Mouse (Mus musculus): ENCODE measurements around the gene A030005K14Rik. TPM values are rescaled to one million over a fixed set of nuclear protein-coding genes. Genes with fewer than 3 reads are reported as not detected.
A peak's percentile ranks its signal among the peaks of the same experiment; 100 is the strongest.

A030005K14Rik gene
- polyA plus RNA-seq, 1 experiment, result not detected

DNA sequence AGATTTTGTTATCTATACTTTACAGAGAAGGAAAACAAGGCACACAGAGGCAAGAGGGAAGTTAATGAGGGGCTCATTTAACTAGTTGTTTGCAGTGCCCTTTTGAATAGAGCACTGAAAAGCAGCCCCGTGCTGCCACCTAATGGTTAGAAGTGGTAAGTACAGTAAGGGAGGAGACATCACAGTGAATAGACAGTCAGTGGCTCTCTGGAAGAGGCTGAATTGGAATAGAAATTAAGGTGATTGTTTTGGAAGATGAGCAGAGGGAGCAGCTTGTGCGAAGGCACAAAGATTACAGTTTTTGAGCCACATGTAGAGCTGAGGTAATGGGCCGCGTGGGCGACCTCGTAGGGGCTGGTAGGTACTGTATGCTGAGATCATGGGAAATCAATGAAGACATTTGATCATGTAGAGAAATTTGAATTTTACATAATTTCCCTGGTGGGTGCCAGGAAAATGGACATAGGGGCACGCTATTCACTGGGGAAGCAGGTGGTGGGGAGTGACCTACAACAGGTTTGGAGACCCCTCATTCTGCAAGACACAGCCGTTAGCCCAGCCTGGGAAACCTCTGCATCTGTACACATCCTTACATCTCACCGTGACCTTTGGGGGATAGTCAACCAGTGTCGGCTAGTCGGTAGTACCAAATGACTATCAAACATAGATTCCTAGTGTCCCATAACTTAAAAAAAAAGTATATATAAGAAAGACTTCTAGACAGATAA, 17.2 kb upstream of the A030005K14Rik start:
- H3K4me1 ChIP-seq, result no peaks in the 10 kb centered on the region; the same call in 1 of the 2 replicates
- H3K36me3 ChIP-seq (replicated peaks; ENCODE audit: low read length), result no peaks in the 10 kb centered on the region
- H3K4me3 ChIP-seq (replicated peaks), result peak overlapping the region; percentile 72
- H3K9me3 ChIP-seq, result no peaks in the 10 kb centered on the region
- TF ChIP-seq GATA1 (IDR thresholded peaks at IDR 0.05; ENCODE audit: borderline replicate concordance, low read length), result no peak
- no peak for TF ChIP-seq FLI1 (IDR thresholded peaks at IDR 0.05; ENCODE audit: low read length)
- peaks cover 4% of the 10 kb centered on the region for H3K27me3 ChIP-seq (replicated peaks)

- TF ChIP-seq GATA1 (IDR thresholded peaks at IDR 0.05; ENCODE audit: borderline replicate concordance, low read length) (no peak), FLI1 (IDR thresholded peaks at IDR 0.05; ENCODE audit: low read length) (no peak)
- no peaks in the 10 kb centered on the region for H3K9me3 ChIP-seq
- H3K4me3 ChIP-seq (replicated peaks), result peak overlapping the region; percentile 72
These were observed 16.5 kb upstream of the A030005K14Rik start for GRCm38 (mm10) chr1:83075526-83076189.

GRCm38 (mm10) chr1:83067205-83067604, 8.0 kb upstream of the A030005K14Rik start:
- 0 out of 2 replicates have a peak, but pooled peaks cover 3% of the 10 kb centered on the region for H3K9me3 ChIP-seq
- TF ChIP-seq GATA1 (IDR thresholded peaks at IDR 0.05; ENCODE audit: borderline replicate concordance, low read length) (no peak), FLI1 (IDR thresholded peaks at IDR 0.05; ENCODE audit: low read length) (no peak)

More at GRCm38 (mm10) chr1:83075526-83076189, 16.5 kb upstream of the A030005K14Rik start:
- Histone ChIP-seq H3K36me3 (replicated peaks; ENCODE audit: low read length) (no peaks in the 10 kb centered on the region), H3K27me3 (replicated peaks) (peaks cover 4% of the 10 kb centered on the region), H3K4me1 (no peaks in the 10 kb centered on the region; the same call in 1 of the 2 replicates)

DNA sequence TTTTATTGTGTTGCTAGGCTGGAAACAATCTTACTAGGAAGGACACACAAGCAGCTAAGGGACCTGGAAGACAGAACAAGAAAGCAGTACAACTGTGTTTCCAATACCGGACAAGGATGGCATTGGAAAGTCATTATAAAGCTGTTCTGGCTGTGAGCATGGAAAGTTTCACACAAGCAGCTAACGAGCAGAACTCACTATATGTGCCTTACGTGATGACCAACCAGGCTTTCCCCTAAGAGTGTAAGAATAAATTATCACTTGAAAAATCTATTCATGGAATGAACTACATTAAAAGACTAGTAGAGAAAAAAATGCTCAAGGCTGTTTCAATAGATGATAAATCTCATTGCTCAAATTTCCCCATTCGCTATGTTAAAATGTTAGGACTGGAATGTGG, 7.4 kb upstream of the A030005K14Rik start:
- Histone ChIP-seq H3K36me3 (replicated peaks; ENCODE audit: low read length) (no peaks in the 10 kb centered on the region), H3K4me1 (no peaks in the 10 kb centered on the region), H3K9me3 (0 out of 2 replicates have a peak, but pooled peaks cover 3% of the 10 kb centered on the region), H3K4me3 (replicated peaks) (no peak overlapping the region), H3K27me3 (replicated peaks) (no peaks in the 10 kb centered on the region)
- TF ChIP-seq GATA1 (IDR thresholded peaks at IDR 0.05; ENCODE audit: borderline replicate concordance, low read length) (no peak), FLI1 (IDR thresholded peaks at IDR 0.05; ENCODE audit: low read length) (no peak)

More at GRCm38 (mm10) chr1:83067205-83067604, 8.0 kb upstream of the A030005K14Rik start:
- H3K4me3 ChIP-seq (replicated peaks), result no peak overlapping the region
- no peaks in the 10 kb centered on the region for H3K36me3 ChIP-seq (replicated peaks; ENCODE audit: low read length)
- no peaks in the 10 kb centered on the region for H3K27me3 ChIP-seq (replicated peaks)
- no peaks in the 10 kb centered on the region for H3K4me1 ChIP-seq

- TF ChIP-seq FLI1 (IDR thresholded peaks at IDR 0.05; ENCODE audit: low read length), result no peak
- no peak for TF ChIP-seq GATA1 (IDR thresholded peaks at IDR 0.05; ENCODE audit: borderline replicate concordance, low read length)
- H3K36me3 ChIP-seq (replicated peaks; ENCODE audit: low read length), result no peaks in the 10 kb centered on the region
- peaks cover 4% of the 10 kb centered on the region; the same call in 1 of the 2 replicates for H3K9me3 ChIP-seq
- H3K4me1 ChIP-seq, result no peaks in the 10 kb centered on the region; the same call in 1 of the 2 replicates
- no peak overlapping the region for H3K4me3 ChIP-seq (replicated peaks)
- H3K27me3 ChIP-seq (replicated peaks), result no peaks in the 10 kb centered on the region
These were observed 5.7 kb upstream of the A030005K14Rik start for GRCm38 (mm10) chr1:83064851-83065250.

GRCm38 (mm10) chr1:83060643-83061042, 1.5 kb upstream of the A030005K14Rik start, which contains the start of gene Krtap28-13:
Krtap28-13 (plus strand) TSS chr1:83060930.
- Histone ChIP-seq H3K4me3 (replicated peaks) (peak within 1 kb of the TSS; percentile 77), H3K4me1 (no peaks in the 10 kb centered on the region; the same call in 1 of the 2 replicates), H3K27me3 (replicated peaks) (no peaks in the 10 kb centered on the region), H3K9me3 (peaks cover 9% of the 10 kb centered on the region; the same call in 1 of the 2 replicates), H3K36me3 (replicated peaks; ENCODE audit: low read length) (no peaks in the 10 kb centered on the region)
- no peak for TF ChIP-seq FLI1 (IDR thresholded peaks at IDR 0.05; ENCODE audit: low read length)
- TF ChIP-seq GATA1 (IDR thresholded peaks at IDR 0.05; ENCODE audit: borderline replicate concordance, low read length), result no peak

GRCm38 (mm10) chr1:83058481-83058880, 697 bp downstream of the A030005K14Rik start:
- Histone ChIP-seq H3K36me3 (replicated peaks; ENCODE audit: low read length) (no peaks in the 10 kb centered on the region), H3K4me1 (no peaks in the 10 kb centered on the region; the same call in 1 of the 2 replicates), H3K9me3 (peaks cover 9% of the 10 kb centered on the region; the same call in 1 of the 2 replicates), H3K27me3 (replicated peaks) (no peaks in the 10 kb centered on the region), H3K4me3 (replicated peaks) (no peak overlapping the region)
- TF ChIP-seq FLI1 (IDR thresholded peaks at IDR 0.05; ENCODE audit: low read length) (no peak), GATA1 (IDR thresholded peaks at IDR 0.05; ENCODE audit: borderline replicate concordance, low read length) (no peak)

- Histone ChIP-seq H3K9me3 (no peaks in the 10 kb centered on the region; the same call in 1 of the 2 replicates), H3K27me3 (replicated peaks) (no peaks in the 10 kb centered on the region), H3K4me3 (replicated peaks) (peak within 1 kb of the TSS; percentile 18), H3K36me3 (replicated peaks; ENCODE audit: low read length) (no peaks in the 10 kb centered on the region), H3K4me1 (no peaks in the 10 kb centered on the region; the same call in 1 of the 2 replicates)
- TF ChIP-seq FLI1 (IDR thresholded peaks at IDR 0.05; ENCODE audit: low read length) (no peak), GATA1 (IDR thresholded peaks at IDR 0.05; ENCODE audit: borderline replicate concordance, low read length) (no peak)
These were observed 14.2 kb downstream of the A030005K14Rik start, which contains the start of gene Gm47969 for GRCm38 (mm10) chr1:83044882-83045427. Gm47969 (plus strand) TSS chr1:83044932.

- Histone ChIP-seq H3K9me3 (no peaks in the 10 kb centered on the region), H3K36me3 (replicated peaks; ENCODE audit: low read length) (no peaks in the 10 kb centered on the region), H3K27me3 (replicated peaks) (peaks cover 12% of the 10 kb centered on the region), H3K4me1 (peaks cover 6% of the 10 kb centered on the region; the same call in 1 of the 2 replicates), H3K4me3 (replicated peaks) (no peak within 1 kb of the TSS)
- TF ChIP-seq GATA1 (IDR thresholded peaks at IDR 0.05; ENCODE audit: borderline replicate concordance, low read length) (no peak), FLI1 (IDR thresholded peaks at IDR 0.05; ENCODE audit: low read length) (no peak)
These were observed 16.8 kb downstream of the A030005K14Rik start, which contains the start of gene Krtap28-10 for GRCm38 (mm10) chr1:83042380-83042779. Krtap28-10 (minus strand) TSS chr1:83042480.
